16 mouse cellular contexts compared by ENCODE assay signal in genomic region chr1:118697906-118698305, GRCm38 (mm10).
"Had no signal": no experiment of that assay in that cellular context is flagged by ENCODE, and none has a peak within 500 bp of the region (broad histone marks: within the 10 kb centered on the region; RNA-seq: fewer than 3 reads in every experiment).

No protein-coding gene starts in this region.

- H3K9ac ChIP-seq: intestine, embryonic 15.5 days; kidney, embryonic 15.5 days; liver, embryonic 13.5 days; neural tube, embryonic 12.5 days; neural tube, embryonic 15.5 days had no signal

- H3K9me3 ChIP-seq: intestine, embryonic 15.5 days; kidney, embryonic 15.5 days; liver, embryonic 13.5 days; neural tube, embryonic 12.5 days; neural tube, embryonic 15.5 days had no signal

- DNase-seq: kidney, adult 11 months; kidney, adult 8-10 months; kidney, postnatal 10 days; kidney, postnatal 36 days; layer of hippocampus, postnatal 36 days; liver, embryonic 13.5 days; midbrain, embryonic 14.5 days; retina, postnatal 1 day; thymus, postnatal 25 days had no signal

- H3K27ac ChIP-seq: intestine, embryonic 15.5 days; kidney, embryonic 15.5 days; left cerebral cortex, adult 2 months; liver, embryonic 13.5 days; neural tube, embryonic 12.5 days; neural tube, embryonic 15.5 days; stomach, postnatal 0 days had no signal

- H3K27me3 ChIP-seq: intestine, embryonic 15.5 days; kidney, embryonic 15.5 days; liver, embryonic 13.5 days; neural tube, embryonic 12.5 days; neural tube, embryonic 15.5 days had no signal

- ATAC-seq: intestine, embryonic 15.5 days had no signal

- H3K4me1 ChIP-seq: intestine, embryonic 15.5 days; liver, embryonic 13.5 days; neural tube, embryonic 12.5 days; neural tube, embryonic 15.5 days had no signal

- H3K36me3 ChIP-seq: intestine, embryonic 15.5 days; kidney, embryonic 15.5 days; liver, embryonic 13.5 days; neural tube, embryonic 12.5 days; neural tube, embryonic 15.5 days had no signal

- H3K4me3 ChIP-seq: intestine, embryonic 15.5 days; kidney, embryonic 15.5 days; left cerebral cortex, adult 2 months; liver, embryonic 13.5 days; neural tube, embryonic 12.5 days; neural tube, embryonic 15.5 days had no signal

- H3K4me2 ChIP-seq: intestine, embryonic 15.5 days; kidney, embryonic 15.5 days; liver, embryonic 13.5 days; midbrain, embryonic 11.5 days; neural tube, embryonic 12.5 days; neural tube, embryonic 15.5 days had no signal
